26 mouse cellular contexts compared by ENCODE assay signal in genomic region chr14:25361129-25361528, GRCm38 (mm10).
DNase-seq lines count a peak whose midpoint lies in the region; ATAC-seq lines count a peak whose summit lies in the region.
"Had no signal": no experiment of that assay in that cellular context is flagged by ENCODE, and none has a peak within 500 bp of the region (broad histone marks: within the 10 kb centered on the region; RNA-seq: fewer than 3 reads in every experiment).

No protein-coding gene starts in this region.

- no peak overlapping the region for H3K4me3 ChIP-seq in embryonic facial prominence, embryonic 13.5 days
- H3K4me3 ChIP-seq in embryonic facial prominence, embryonic 10.5 days = no peak overlapping the region
- H3K4me3 ChIP-seq in midbrain, embryonic 11.5 days (ENCODE audit: low read depth, low read length) = no peak overlapping the region
- no peak overlapping the region for H3K4me3 ChIP-seq in midbrain, embryonic 15.5 days
- H3K4me3 ChIP-seq in embryonic facial prominence, embryonic 14.5 days (ENCODE audit: low read depth, low read length) = no peak overlapping the region
- no peak overlapping the region for H3K4me3 ChIP-seq in intestine, embryonic 15.5 days (replicated peaks)
- H3K4me3 ChIP-seq: forebrain, embryonic 10.5 days; forebrain, embryonic 13.5 days; gastrocnemius, adult 2 months; heart, embryonic 12.5 days; heart, embryonic 15.5 days; hindbrain, embryonic 10.5 days; hindbrain, embryonic 15.5 days had no signal

- DNase-seq in embryonic facial prominence, embryonic 10.5 days (ENCODE audit: low spot score) = no peak
- DNase-seq in midbrain, embryonic 11.5 days (ENCODE audit: low spot score, missing footprints) = peak; percentile 39
- DNase-seq in embryonic facial prominence, embryonic 14.5 days (ENCODE audit: low spot score) = peak; percentile 67
- no peak for DNase-seq in cerebellum, adult 9-10 months
- DNase-seq: adrenal gland, postnatal 10 days; adrenal gland, postnatal 36 days; cerebellum, adult 11 months; cerebellum, adult 2 months; cerebellum, postnatal 10 days; cerebellum, postnatal 36 days; embryo, embryonic 11 days; gastrocnemius, adult 2 months; gastrocnemius, postnatal 14 days; heart, adult 18-20 months; heart, postnatal 10 days; heart, postnatal 36 days had no signal

- H3K9me3 ChIP-seq in embryonic facial prominence, embryonic 13.5 days = no peaks in the 10 kb centered on the region
- no peaks in the 10 kb centered on the region for H3K9me3 ChIP-seq in embryonic facial prominence, embryonic 10.5 days
- no peaks in the 10 kb centered on the region for H3K9me3 ChIP-seq in midbrain, embryonic 11.5 days (ENCODE audit: control insufficient read depth, low read length)
- no peaks in the 10 kb centered on the region for H3K9me3 ChIP-seq in midbrain, embryonic 15.5 days
- no peaks in the 10 kb centered on the region for H3K9me3 ChIP-seq in embryonic facial prominence, embryonic 14.5 days (ENCODE audit: control insufficient read depth, low read length)
- H3K9me3 ChIP-seq in intestine, embryonic 15.5 days = no peaks in the 10 kb centered on the region
- H3K9me3 ChIP-seq: forebrain, embryonic 10.5 days; forebrain, embryonic 13.5 days; heart, embryonic 12.5 days; heart, embryonic 15.5 days; hindbrain, embryonic 10.5 days; hindbrain, embryonic 15.5 days had no signal

- ATAC-seq in embryonic facial prominence, embryonic 13.5 days (ENCODE audit: insufficient number of reproducible peaks, insufficient read depth, low FRiP score, low TSS enrichment, low read depth) = no peak
- ATAC-seq in midbrain, embryonic 11.5 days (ENCODE audit: low FRiP score) = no peak
- no peak for ATAC-seq in midbrain, embryonic 15.5 days (replicated peaks)
- no peak for ATAC-seq in embryonic facial prominence, embryonic 14.5 days (ENCODE audit: low read depth)
- ATAC-seq in intestine, embryonic 15.5 days = no peak
- ATAC-seq: forebrain, embryonic 13.5 days; Patski had no signal

- WGBS in embryonic facial prominence, embryonic 13.5 days = 39% methylated on average over 3 of the region's 3 CpGs
- WGBS in embryonic facial prominence, embryonic 10.5 days = 82% methylated on average over 3 of the region's 3 CpGs
- 89% methylated on average over 3 of the region's 3 CpGs for WGBS in midbrain, embryonic 11.5 days
- 53% methylated on average over 3 of the region's 3 CpGs for WGBS in midbrain, embryonic 15.5 days
- 47% methylated on average over 3 of the region's 3 CpGs for WGBS in embryonic facial prominence, embryonic 14.5 days
- WGBS in intestine, embryonic 15.5 days = 88% methylated on average over 3 of the region's 3 CpGs

- H3K27ac ChIP-seq in embryonic facial prominence, embryonic 13.5 days = 0 out of 2 replicates have a peak overlapping the region, but pooled peaks have one; percentile 44
- H3K27ac ChIP-seq in embryonic facial prominence, embryonic 10.5 days (replicated peaks) = no peak overlapping the region
- no peak overlapping the region for H3K27ac ChIP-seq in midbrain, embryonic 11.5 days (ENCODE audit: low read depth, low read length)
- H3K27ac ChIP-seq in midbrain, embryonic 15.5 days = no peak overlapping the region
- H3K27ac ChIP-seq in embryonic facial prominence, embryonic 14.5 days (replicated peaks; ENCODE audit: low read depth, low read length) = no peak overlapping the region
- no peak overlapping the region for H3K27ac ChIP-seq in intestine, embryonic 15.5 days
- H3K27ac ChIP-seq: forebrain, embryonic 10.5 days; forebrain, embryonic 13.5 days; heart, embryonic 15.5 days; hindbrain, embryonic 15.5 days had no signal

- H3K4me1 ChIP-seq in embryonic facial prominence, embryonic 13.5 days = peaks cover 39% of the 10 kb centered on the region
- H3K4me1 ChIP-seq in embryonic facial prominence, embryonic 10.5 days = peaks cover 5% of the 10 kb centered on the region; the same call in 1 of the 2 replicates
- H3K4me1 ChIP-seq in midbrain, embryonic 11.5 days (ENCODE audit: control insufficient read depth, insufficient read depth, low read length) = no peaks in the 10 kb centered on the region
- peaks cover 10% of the 10 kb centered on the region; the same call in 1 of the 2 replicates for H3K4me1 ChIP-seq in midbrain, embryonic 15.5 days
- peaks cover 18% of the 10 kb centered on the region for H3K4me1 ChIP-seq in embryonic facial prominence, embryonic 14.5 days (ENCODE audit: control insufficient read depth, insufficient read depth, low read length)
- peaks cover 5% of the 10 kb centered on the region; the same call in 1 of the 2 replicates for H3K4me1 ChIP-seq in intestine, embryonic 15.5 days (replicated peaks)

- no peaks in the 10 kb centered on the region for H3K36me3 ChIP-seq in embryonic facial prominence, embryonic 13.5 days
- no peaks in the 10 kb centered on the region for H3K36me3 ChIP-seq in embryonic facial prominence, embryonic 10.5 days (replicated peaks)
- H3K36me3 ChIP-seq in midbrain, embryonic 11.5 days (ENCODE audit: control insufficient read depth, insufficient read depth, low read length) = no peaks in the 10 kb centered on the region
- no peaks in the 10 kb centered on the region for H3K36me3 ChIP-seq in midbrain, embryonic 15.5 days (replicated peaks)
- no peaks in the 10 kb centered on the region for H3K36me3 ChIP-seq in embryonic facial prominence, embryonic 14.5 days (ENCODE audit: control insufficient read depth, insufficient read depth, low read length)
- no peaks in the 10 kb centered on the region for H3K36me3 ChIP-seq in intestine, embryonic 15.5 days
- H3K36me3 ChIP-seq: forebrain, embryonic 10.5 days; heart, embryonic 12.5 days; heart, embryonic 15.5 days; hindbrain, embryonic 10.5 days; hindbrain, embryonic 15.5 days had no signal

- no peaks in the 10 kb centered on the region for H3K27me3 ChIP-seq in embryonic facial prominence, embryonic 13.5 days
- H3K27me3 ChIP-seq in embryonic facial prominence, embryonic 10.5 days (replicated peaks; ENCODE audit: low read depth, poor library complexity, severe bottlenecking) = 0 out of 2 replicates have a peak, but pooled peaks cover 4% of the 10 kb centered on the region
- no peaks in the 10 kb centered on the region for H3K27me3 ChIP-seq in midbrain, embryonic 11.5 days (ENCODE audit: control insufficient read depth, insufficient read depth, low read length)
- no peaks in the 10 kb centered on the region for H3K27me3 ChIP-seq in midbrain, embryonic 15.5 days (replicated peaks)
- no peaks in the 10 kb centered on the region for H3K27me3 ChIP-seq in embryonic facial prominence, embryonic 14.5 days (replicated peaks; ENCODE audit: control insufficient read depth, insufficient read depth, low read length)
- no peaks in the 10 kb centered on the region for H3K27me3 ChIP-seq in intestine, embryonic 15.5 days (replicated peaks)
- H3K27me3 ChIP-seq: forebrain, embryonic 13.5 days; heart, embryonic 12.5 days; heart, embryonic 15.5 days; hindbrain, embryonic 15.5 days; Patski had no signal

- H3K9ac ChIP-seq in embryonic facial prominence, embryonic 13.5 days = no peak overlapping the region
- no peak overlapping the region for H3K9ac ChIP-seq in midbrain, embryonic 11.5 days (ENCODE audit: low read length)
- H3K9ac ChIP-seq in midbrain, embryonic 15.5 days = no peak overlapping the region
- no peak overlapping the region for H3K9ac ChIP-seq in embryonic facial prominence, embryonic 14.5 days (ENCODE audit: low read depth, low read length)
- H3K9ac ChIP-seq in intestine, embryonic 15.5 days = no peak overlapping the region
- H3K9ac ChIP-seq: forebrain, embryonic 13.5 days; heart, embryonic 12.5 days; heart, embryonic 15.5 days; hindbrain, embryonic 15.5 days had no signal

- H3K4me2 ChIP-seq in embryonic facial prominence, embryonic 13.5 days = no peak overlapping the region
- no peak overlapping the region for H3K4me2 ChIP-seq in midbrain, embryonic 11.5 days
- H3K4me2 ChIP-seq in midbrain, embryonic 15.5 days = no peak overlapping the region
- no peak overlapping the region for H3K4me2 ChIP-seq in embryonic facial prominence, embryonic 14.5 days (ENCODE audit: low read depth, low read length)
- no peak overlapping the region for H3K4me2 ChIP-seq in intestine, embryonic 15.5 days (replicated peaks)
- H3K4me2 ChIP-seq: forebrain, embryonic 13.5 days; heart, embryonic 12.5 days; heart, embryonic 15.5 days; hindbrain, embryonic 15.5 days had no signal

Comparison
In these comparisons a context has a peak if more than half of its experiments do, and no peak if none do; other contexts are left out.
1. DNase-seq: peak in midbrain, embryonic 11.5 days (single experiment) and embryonic facial prominence, embryonic 14.5 days (single experiment); none in embryonic facial prominence, embryonic 10.5 days (single experiment) and cerebellum, adult 9-10 months (single experiment).